Mouse (Mus musculus): ENCODE measurements around the gene 4931406C07Rik.

GRCm38 (mm10) chr9:15239042-15239925 is 67.0 kb downstream of the 4931406C07Rik start, which contains the start of gene Vstm5:
- TF ChIP-seq CTCF (IDR thresholded peaks at IDR 0.05; ENCODE audit: borderline replicate concordance, insufficient read depth, low read length) (peak; percentile 43; the same call in 1 of the 2 replicates), POLR2A (IDR thresholded peaks at IDR 0.05; ENCODE audit: low read depth, low read length) (0 out of 2 replicates have a peak, but pooled peaks have one; percentile 8)

All from embryonic fibroblast, embryonic 13.5 days (primary cell).